Mouse (Mus musculus) hindbrain, embryonic 16.5 days (tissue): Measurements from ENCODE around the gene Sp6. TPM values are rescaled to one million over a fixed set of nuclear protein-coding genes. Genes with fewer than 3 reads are reported as not detected.

Source experiments
- ATAC-seq: fragments of 200-750 bp; cut with Nextera tagmentation; 2 replicates; pipeline ENCODE4 v1.8.0; 2017; ENCODE audit warnings: moderate TSS enrichment, moderate library complexity
- H3K27ac ChIP-seq: fragments of 300-500 bp; sonication (generic); 2 replicates; pipeline ENCODE4 v1.5.1; 2014; ENCODE audit warnings: low read depth, mild to moderate bottlenecking, control low read depth, low read length, moderate library complexity
- H3K27me3 ChIP-seq: fragments of 300-500 bp; sonication (generic); replicated peaks from 2 replicates; pipeline ENCODE4 v1.6.1; 2014; ENCODE audit warnings: low read length; ENCODE audit not compliant: control insufficient read depth, insufficient read depth
- H3K36me3 ChIP-seq: fragments of 300-500 bp; sonication (generic); 2 replicates; pipeline ENCODE4 v1.6.1; 2014; ENCODE audit warnings: mild to moderate bottlenecking, low read length, moderate library complexity, mixed read lengths; ENCODE audit not compliant: control insufficient read depth, insufficient read depth
- H3K4me1 ChIP-seq: fragments of 300-500 bp; sonication (generic); 2 replicates; pipeline ENCODE4 v1.6.1; 2014; ENCODE audit warnings: low read depth, low read length; ENCODE audit not compliant: control insufficient read depth, insufficient read depth
- H3K4me2 ChIP-seq: fragments of 300-500 bp; sonication (generic); 2 replicates; pipeline ENCODE4 v1.6.1; 2014; ENCODE audit warnings: mild to moderate bottlenecking, low read length, control low read depth, moderate library complexity
- H3K4me3 ChIP-seq: fragments of 300-500 bp; sonication (generic); 2 replicates; pipeline ENCODE4 v1.5.1; 2014; ENCODE audit warnings: mild to moderate bottlenecking, low read length, control low read depth, moderate library complexity
- H3K9ac ChIP-seq: fragments of 300-500 bp; sonication (generic); 2 replicates; pipeline ENCODE4 v1.6.1; 2014; ENCODE audit warnings: low read depth, mild to moderate bottlenecking, control low read depth, low read length, moderate library complexity
- H3K9me3 ChIP-seq: fragments of 300-500 bp; sonication (generic); 2 replicates; pipeline ENCODE4 v1.6.1; 2014; ENCODE audit warnings: mild to moderate bottlenecking, low read length, moderate library complexity; ENCODE audit not compliant: control insufficient read depth
- WGBS: fragments of 180-500 bp; shearing (Covaris S2); extraction: QIAGEN DNeasy Blood & Tissue Kit; methylation state at CpG from one replicate; pipeline ENCODE4 v1.1.7; 2014; 5-methylcytosine and 5-hydroxymethylcytosine counted together
- polyA plus RNA-seq: library from polyadenylated mRNA; unstranded; fragments of >200 nt; fragmentation: Nextera tagmentation; extraction: Ambion mirVana; gene quantifications from 2 replicates; pipeline ENCODE4 v1.2.1, GENCODE M21; 2015

The Sp6 gene
- polyA plus RNA-seq, 1 experiment from 2014 or later = 0.35 TPM

DNA sequence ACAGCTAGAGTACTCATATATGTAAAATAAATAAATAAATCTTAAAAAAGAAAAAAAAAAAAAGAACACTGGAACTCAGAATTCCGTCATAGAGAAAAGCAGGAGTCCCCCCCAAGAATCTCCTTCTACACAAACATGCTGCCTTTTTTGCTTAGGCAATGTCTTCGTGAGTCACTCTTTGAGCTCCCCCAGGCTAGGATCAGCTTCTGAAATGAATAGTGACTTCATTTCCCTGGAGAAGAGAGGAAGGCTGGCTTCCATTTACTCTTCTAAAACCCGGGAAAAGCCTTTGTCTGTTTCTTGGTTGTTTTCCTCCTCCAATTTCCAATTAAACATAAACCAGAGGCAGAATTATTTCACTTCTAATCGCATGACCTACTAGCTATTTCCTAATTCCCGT lies 40.3 kb upstream of the Sp6 start:
- ATAC-seq = no peak
- no peak overlapping the region for H3K9ac ChIP-seq
- WGBS = 67% methylated on average over 5 of the region's 5 CpGs

DNA sequence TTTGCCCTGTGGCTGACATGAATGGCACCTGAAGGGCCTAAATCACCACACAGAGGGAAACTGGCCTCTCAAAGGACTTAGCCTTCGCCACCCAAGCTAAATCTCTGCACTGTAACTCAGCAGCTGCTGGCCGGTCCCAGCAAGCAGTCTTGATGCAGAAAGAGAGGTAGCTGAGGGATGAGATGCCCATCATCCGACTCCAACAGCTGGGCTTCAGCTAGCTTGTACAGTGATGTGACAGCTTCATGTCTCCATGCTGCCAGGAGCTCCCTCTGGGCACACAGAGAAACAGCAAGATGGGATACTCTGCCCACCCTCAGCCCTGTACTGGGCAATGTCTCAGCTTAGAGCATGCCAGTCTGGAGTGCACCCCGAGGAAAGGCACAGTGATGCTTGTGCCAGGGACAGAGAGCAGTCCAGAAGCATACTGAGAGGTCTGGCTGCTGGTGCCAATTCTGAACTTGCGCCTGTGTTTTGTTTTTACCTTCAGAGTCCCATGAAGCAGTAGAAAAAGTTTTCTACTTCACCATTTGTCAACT lies 39.7 kb upstream of the Sp6 start:
- H3K9ac ChIP-seq = 0 out of 2 replicates have a peak overlapping the region, but pooled peaks have one; percentile 24
- 57% methylated on average over 5 of the region's 5 CpGs for WGBS

More for the DNA sequence above, 40.3 kb upstream of the Sp6 start:
- no peak overlapping the region for H3K4me2 ChIP-seq
- H3K9me3 ChIP-seq = no peaks in the 10 kb centered on the region
- peak overlapping the region; percentile 58; the same call in 1 of the 2 replicates for H3K27ac ChIP-seq
- H3K27me3 ChIP-seq = no peaks in the 10 kb centered on the region
- H3K4me3 ChIP-seq = no peak overlapping the region
- peaks cover 21% of the 10 kb centered on the region for H3K4me1 ChIP-seq
- no peaks in the 10 kb centered on the region for H3K36me3 ChIP-seq

DNA sequence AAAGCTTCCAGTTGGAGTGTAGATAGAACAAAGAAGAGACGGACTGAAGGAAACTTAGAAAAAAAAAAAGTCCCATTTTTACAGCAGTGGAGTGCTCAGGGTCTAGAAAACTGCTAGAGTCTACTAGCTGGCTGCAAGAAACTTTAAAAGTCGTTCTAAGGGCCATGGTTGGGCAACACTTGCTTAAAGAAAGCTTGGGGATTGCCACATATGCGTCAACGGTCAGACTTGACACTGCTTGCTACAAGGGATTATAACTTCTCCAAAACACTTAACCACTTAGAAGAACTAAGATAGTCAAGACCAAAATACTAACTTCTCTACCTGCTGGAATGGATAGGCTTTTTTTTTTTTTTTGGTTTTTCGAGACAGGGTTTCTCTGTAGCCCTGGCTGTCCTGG lies 38.4 kb upstream of the Sp6 start:
- peaks cover 26% of the 10 kb centered on the region for H3K4me1 ChIP-seq
- H3K4me3 ChIP-seq = no peak overlapping the region
- no peak for ATAC-seq
- H3K27ac ChIP-seq = no peak overlapping the region
- H3K9me3 ChIP-seq = no peaks in the 10 kb centered on the region
- WGBS = 84% methylated on average over 5 of the region's 5 CpGs
- no peaks in the 10 kb centered on the region for H3K27me3 ChIP-seq
- H3K4me2 ChIP-seq = no peak overlapping the region
- no peaks in the 10 kb centered on the region for H3K36me3 ChIP-seq
- H3K9ac ChIP-seq = no peak overlapping the region

More for the DNA sequence above, 39.7 kb upstream of the Sp6 start:
- no peaks in the 10 kb centered on the region for H3K27me3 ChIP-seq
- no peak for ATAC-seq
- H3K4me1 ChIP-seq = peaks cover 24% of the 10 kb centered on the region
- no peaks in the 10 kb centered on the region for H3K36me3 ChIP-seq
- H3K27ac ChIP-seq = peak overlapping the region; percentile 58; the same call in 1 of the 2 replicates
- no peak overlapping the region for H3K4me2 ChIP-seq
- no peak overlapping the region for H3K4me3 ChIP-seq
- no peaks in the 10 kb centered on the region for H3K9me3 ChIP-seq

DNA sequence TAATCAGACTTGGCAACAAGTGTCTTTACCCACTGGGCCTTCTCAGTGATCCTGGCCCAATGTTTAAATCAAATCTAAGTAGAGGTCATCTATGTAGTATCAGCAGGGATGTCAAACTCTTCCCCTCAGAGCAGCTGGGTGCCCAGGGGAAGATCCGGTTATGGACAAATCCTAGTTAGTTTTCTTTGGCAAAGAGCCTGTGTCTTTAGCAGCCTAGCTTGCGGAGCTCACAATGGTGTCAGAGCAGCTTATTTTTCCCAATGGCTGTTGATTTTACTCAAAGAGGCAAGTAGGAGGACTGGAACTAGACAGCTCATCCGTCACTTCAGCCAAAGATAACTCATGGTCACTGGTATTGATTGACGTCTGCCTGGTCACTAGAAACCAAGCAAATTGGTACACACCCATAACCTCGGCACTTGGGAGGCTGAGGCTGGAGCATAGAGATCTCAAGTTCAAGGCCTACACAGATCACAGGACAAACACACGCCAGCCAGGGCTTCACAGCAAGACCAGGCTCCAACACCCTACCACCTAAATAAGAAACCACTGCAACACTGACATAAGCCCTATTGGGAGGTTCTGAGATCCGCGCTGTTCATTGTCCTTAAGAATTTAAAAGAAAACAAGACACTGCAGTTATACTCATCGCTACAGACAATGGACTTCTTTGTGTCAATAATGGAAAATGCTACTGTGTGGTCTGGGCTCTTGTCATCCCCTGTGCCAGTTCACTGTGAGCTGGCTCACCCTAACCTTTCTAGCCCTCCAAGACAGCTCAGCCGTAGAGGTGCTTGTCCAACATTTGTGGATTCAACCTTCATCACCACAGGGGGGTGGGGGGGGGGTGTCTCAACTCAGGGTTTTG lies 37.4 kb upstream of the Sp6 start:
- H3K36me3 ChIP-seq = no peaks in the 10 kb centered on the region
- H3K27ac ChIP-seq = peak overlapping the region; percentile 99; the same call in 1 of the 2 replicates
- no peak for ATAC-seq
- no peaks in the 10 kb centered on the region for H3K9me3 ChIP-seq
- H3K27me3 ChIP-seq = no peaks in the 10 kb centered on the region
- peak overlapping the region; percentile 96; the same call in 1 of the 2 replicates for H3K9ac ChIP-seq
- peak overlapping the region; percentile 84 for H3K4me2 ChIP-seq
- peaks cover 26% of the 10 kb centered on the region for H3K4me1 ChIP-seq
- H3K4me3 ChIP-seq = peak overlapping the region; percentile 91; the same call in 1 of the 2 replicates
- 75% methylated on average over 10 of the region's 10 CpGs for WGBS

DNA sequence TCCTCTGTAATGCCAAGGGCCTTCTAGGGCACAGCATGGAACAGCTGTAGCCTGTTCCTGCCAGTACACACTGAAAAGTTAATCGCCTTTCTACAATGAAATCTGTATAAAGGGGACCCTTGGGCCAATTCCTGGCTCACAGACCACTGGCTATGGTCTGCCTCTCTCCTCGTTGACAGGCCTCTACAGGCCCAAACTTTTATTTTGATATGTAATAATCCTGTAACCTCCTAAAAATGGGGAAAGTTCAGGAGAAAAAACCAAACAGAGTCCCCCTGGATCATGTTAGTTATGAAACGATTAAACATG lies 36.9 kb upstream of the Sp6 start:
- Histone ChIP-seq H3K36me3 (no peaks in the 10 kb centered on the region), H3K4me1 (peaks cover 26% of the 10 kb centered on the region), H3K27ac (peak overlapping the region; percentile 99), H3K4me2 (peak overlapping the region; percentile 84), H3K27me3 (no peaks in the 10 kb centered on the region), H3K4me3 (peak overlapping the region; percentile 91), H3K9ac (peak overlapping the region; percentile 96; the same call in 1 of the 2 replicates), H3K9me3 (no peaks in the 10 kb centered on the region)
- ATAC-seq = no peak
- 36% methylated on average over 3 of the region's 3 CpGs for WGBS

DNA sequence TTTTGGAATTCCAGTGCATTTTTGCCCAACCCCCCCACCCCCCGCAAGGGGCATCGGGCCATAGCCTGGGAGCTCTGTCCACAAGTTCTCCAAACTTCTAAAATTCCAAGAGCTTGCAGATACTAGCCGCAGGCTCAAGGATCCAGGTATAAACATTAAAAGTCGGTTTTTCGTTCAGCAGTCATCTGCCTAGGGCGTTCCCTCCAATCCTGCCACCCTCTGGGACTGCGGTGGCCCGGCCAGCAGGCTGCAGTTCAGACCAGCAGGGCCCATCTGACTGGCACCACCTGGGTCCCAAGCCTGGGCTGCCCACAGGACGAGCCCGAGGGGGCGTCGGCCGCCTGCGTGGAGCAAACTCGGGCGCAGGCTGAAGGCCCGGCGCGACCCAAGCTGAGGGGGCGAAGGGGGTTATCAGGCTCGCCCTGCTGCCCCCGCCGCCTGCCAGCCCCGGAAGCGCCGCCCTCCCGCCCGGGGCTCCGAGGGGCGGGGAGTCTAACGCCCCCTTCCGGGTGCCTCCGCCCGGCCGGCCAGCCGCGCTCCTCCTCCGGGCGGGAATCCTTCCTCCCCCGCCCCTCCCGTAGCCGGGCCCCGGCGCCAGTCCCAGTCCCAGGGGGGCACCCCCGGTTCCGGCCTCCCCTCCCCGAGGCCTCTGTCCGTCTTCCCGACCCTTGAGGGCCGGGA lies 36.1 kb upstream of the Sp6 start:
- Histone ChIP-seq H3K9me3 (no peaks in the 10 kb centered on the region), H3K36me3 (no peaks in the 10 kb centered on the region), H3K27me3 (no peaks in the 10 kb centered on the region), H3K4me2 (peak overlapping the region; percentile 84), H3K9ac (peak overlapping the region; percentile 96), H3K27ac (peak overlapping the region; percentile 99), H3K4me1 (peaks cover 26% of the 10 kb centered on the region), H3K4me3 (peak overlapping the region; percentile 91)
- under 1% methylated on average over 23 of the region's 50 CpGs for WGBS
- ATAC-seq = peak; percentile 73

DNA sequence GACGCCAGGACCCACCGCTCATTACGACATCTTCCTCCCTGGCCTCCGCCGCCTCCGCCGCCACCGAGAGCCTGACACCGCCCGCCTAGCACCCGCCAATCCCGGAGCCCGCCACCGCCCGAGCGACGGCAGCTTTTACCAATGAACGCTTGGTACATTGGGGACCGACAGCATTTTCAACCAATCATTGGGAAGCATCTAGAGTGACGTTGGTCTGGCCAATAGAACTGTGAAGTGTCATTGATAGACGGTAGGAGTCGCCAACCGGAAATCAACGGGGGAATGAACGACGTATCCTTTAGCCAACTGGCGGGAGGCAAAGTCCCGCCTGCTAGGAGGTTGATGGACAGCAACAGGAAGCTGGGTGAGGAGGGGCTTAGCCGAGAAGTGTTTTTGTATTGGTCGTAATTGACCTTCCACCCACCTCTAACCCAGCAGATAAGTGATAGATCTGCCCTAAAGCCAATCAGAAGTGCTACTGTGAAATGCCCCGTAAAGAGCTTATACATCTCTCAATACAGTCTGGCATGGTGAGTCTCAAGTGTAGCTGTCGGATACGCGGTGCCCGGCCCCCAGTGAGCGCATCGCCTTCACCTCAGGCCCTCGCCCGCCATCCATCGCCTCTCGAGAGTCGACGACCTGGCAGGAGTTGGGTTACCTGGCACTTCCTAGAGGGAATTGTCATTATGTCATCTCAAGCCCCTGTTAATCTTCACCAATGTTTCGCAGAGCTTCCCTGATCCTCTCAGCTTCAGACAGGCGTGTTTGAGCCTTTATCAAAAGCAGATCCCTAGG lies 35.4 kb upstream of the Sp6 start:
- ATAC-seq = peak; percentile 98
- H3K4me3 ChIP-seq = peak overlapping the region; percentile 91
- peak overlapping the region; percentile 96 for H3K4me2 ChIP-seq
- no peaks in the 10 kb centered on the region for H3K27me3 ChIP-seq
- H3K27ac ChIP-seq = peak overlapping the region; percentile 99
- no peaks in the 10 kb centered on the region for H3K9me3 ChIP-seq
- H3K36me3 ChIP-seq = no peaks in the 10 kb centered on the region
- under 1% methylated on average over 45 of the region's 45 CpGs for WGBS
- H3K4me1 ChIP-seq = peaks cover 26% of the 10 kb centered on the region
- peak overlapping the region; percentile 96 for H3K9ac ChIP-seq

- Histone ChIP-seq H3K4me2 (peak overlapping the region; percentile 96), H3K27ac (peak overlapping the region; percentile 82), H3K36me3 (no peaks in the 10 kb centered on the region), H3K27me3 (no peaks in the 10 kb centered on the region), H3K4me1 (peaks cover 21% of the 10 kb centered on the region), H3K9me3 (no peaks in the 10 kb centered on the region), H3K9ac (peak overlapping the region; percentile 70), H3K4me3 (peak overlapping the region; percentile 51)
- WGBS = 33% methylated on average over 17 of the region's 17 CpGs
- no peak for ATAC-seq
Measured at GRCm38 (mm10) chr11:96978401-96979246, 34.6 kb upstream of the Sp6 start.
